Mouse (Mus musculus): ENCODE results near the gene Hltf.

Gene Hltf

GRCm38 (mm10) chr3:20146884-20147395, 89.3 kb downstream of the Hltf start:
- no peak for DNase-seq (ENCODE audit: low spot score in 2 of 2)

- no peak for DNase-seq (ENCODE audit: low spot score in 2 of 2)
These were observed 90.0 kb downstream of the Hltf start for GRCm38 (mm10) chr3:20147647-20148046.

DNA sequence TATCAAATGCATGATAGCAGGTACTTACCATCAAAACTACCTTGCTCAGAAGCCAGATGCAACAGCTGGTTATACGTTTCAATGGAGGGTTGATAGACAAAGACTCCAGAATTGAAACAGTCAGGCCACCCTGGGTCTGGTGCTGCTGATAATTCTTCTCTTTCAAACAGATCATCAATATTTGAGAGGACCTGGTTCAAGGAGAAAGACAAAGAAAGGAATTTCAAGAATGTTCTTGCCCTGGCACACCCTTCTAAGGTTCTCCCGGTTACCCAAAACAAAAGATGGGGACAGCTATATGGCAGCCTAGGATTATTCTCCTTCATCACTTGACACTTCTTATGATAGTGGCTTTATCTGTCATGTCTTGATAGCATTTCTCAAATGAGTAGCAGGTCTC, 92.9 kb downstream of the Hltf start:
- DNase-seq (ENCODE audit: low spot score in 2 of 2): no peak

- no peak for DNase-seq (ENCODE audit: low spot score in 2 of 2)
These were observed 94.0 kb downstream of the Hltf start for GRCm38 (mm10) chr3:20151651-20152050.

DNA sequence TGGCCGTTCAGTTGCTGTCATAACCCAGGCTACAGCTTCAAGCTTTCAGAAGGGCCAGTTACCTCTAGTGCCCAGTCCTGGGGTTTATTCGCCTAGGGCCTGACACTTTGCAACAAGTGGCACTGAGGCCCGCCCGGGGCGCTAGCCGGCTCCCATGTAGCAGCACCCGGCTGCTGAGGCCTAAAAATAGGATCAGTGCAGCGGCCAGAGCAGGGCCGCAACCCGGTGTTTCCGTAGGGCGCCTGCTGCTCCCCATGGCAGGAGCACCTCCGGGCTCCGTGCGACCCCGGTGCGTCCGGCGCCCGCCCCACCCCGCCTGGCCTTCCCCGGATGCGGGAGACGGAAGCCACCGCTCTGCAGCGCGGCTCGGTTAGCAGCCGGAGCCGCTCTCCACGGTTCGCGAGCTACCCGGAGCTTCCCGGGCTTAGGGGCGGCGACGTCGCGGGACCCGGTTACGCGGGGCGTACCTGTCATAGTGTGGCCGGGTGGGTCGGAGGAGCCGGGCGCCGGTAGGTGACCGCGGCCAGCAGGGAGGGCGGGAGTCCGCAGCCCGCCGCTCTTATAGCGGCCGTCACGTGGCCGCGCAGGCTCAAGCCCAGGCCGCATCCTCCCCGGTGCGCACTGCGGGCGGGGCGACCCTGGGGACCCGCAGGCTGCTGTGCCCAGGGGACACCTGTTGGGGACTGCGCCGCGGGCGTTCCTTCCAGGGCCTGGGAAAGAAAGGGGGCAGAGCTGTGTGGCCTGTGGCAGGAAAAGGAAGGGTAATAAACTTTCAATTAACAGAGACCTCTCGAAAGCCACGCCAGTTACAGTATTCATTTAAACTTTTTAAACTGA, 97.1 kb downstream of the Hltf start, which contains the start of gene Gyg:
Gyg (minus strand) TSS at position 787 of the 837 bp plus-strand sequence.
- DNase-seq (ENCODE audit: low spot score in 2 of 2): peak; percentile 65 to 68

DNA sequence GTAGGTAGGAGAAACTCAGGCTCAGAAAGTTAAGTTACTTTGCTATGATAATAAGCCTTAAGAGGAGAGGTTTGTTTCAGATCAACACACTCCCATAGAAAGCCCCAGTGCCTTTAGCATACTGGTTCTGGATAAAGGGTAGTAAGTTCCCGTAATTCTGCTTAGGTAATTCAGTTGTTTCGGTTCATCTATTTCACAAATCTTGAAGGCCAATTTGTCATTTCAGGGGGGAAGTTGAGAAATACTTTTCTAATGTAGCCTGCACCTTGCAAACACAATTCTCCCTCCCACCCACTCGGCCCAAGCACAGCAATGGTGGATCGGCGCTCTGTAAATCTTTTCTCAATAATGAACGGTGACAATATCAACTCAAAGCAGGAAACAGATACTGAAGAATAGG, 97.9 kb downstream of the Hltf start:
- no peak for DNase-seq (ENCODE audit: low spot score in 2 of 2)

DNA sequence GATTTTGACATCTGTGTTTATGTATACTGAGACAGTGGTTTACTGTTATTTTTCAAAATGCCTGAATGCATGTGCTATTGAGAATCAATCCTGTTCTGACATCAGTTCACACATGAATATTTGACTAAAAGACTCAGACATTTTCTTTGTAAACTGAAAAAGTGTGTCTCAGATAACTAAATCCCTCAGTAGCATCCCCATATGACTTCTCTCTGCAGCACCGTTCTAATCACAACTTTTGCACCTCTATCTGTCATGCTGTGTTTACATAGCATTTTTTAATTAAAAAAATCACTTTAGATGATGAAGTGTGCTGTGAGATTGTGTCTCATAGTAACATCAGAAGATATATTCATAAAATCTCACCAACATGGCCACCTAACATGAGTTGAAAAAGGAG, 109.9 kb downstream of the Hltf start:
- DNase-seq (ENCODE audit: low spot score in 2 of 2): no peak

Data from thymus, postnatal 10 days (tissue).